Comparison of ENCODE assay signal across 9 mouse cellular contexts in the genomic region with DNA sequence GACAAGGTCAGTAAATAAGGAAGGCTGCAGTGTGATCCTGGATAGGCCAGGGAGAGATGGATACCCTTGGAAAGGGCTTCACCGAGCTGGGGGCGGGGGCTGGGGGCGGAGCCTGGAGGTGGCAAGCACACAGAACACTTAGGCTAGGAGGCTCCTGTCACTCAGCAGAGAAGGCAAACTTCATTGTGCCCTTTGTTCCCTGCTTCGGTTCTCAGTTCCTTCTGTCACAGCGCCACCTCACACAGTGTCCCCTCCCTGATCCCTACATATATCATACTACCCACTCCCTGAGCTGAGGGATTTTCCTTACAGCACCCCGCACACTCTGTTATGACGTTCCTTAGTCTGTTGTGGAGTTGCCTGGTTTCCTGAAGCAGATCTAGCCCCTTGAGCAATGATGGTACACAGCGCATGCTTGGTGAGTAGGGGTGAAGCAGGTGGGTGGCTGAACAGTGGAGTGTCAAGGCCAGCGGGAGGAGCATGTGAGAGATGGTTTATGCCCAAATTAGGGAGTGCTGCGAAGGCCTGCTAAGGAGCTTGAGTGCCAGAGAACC. TPM values are rescaled to one million over a fixed set of nuclear protein-coding genes. Genes with fewer than 3 reads are reported as not detected.
DNase-seq lines count a peak whose midpoint lies in the region; ATAC-seq and TF ChIP-seq lines count a peak whose summit lies in the region.
"Had no signal": no experiment of that assay in that cellular context is flagged by ENCODE, and none has a peak within 500 bp of the region (broad histone marks: within the 10 kb centered on the region; RNA-seq: fewer than 3 reads in every experiment).

No protein-coding gene starts in this region.

- DNase-seq in liver, embryonic 13.5 days: peak; percentile 38
- DNase-seq in liver, postnatal 0 days: no peak
- DNase-seq in forebrain, embryonic 10.5 days (ENCODE audit: extremely low spot score, low spot score): peak; percentile 39
- DNase-seq in heart, postnatal 10 days: peak; percentile 76 to 82
- peak; percentile 22 for DNase-seq in ovary, postnatal 14 days (ENCODE audit: low spot score)
- no peak for DNase-seq in spleen, postnatal 10 days (ENCODE audit: low spot score in 2 of 2)
- DNase-seq in layer of hippocampus, adult 18-20 months (ENCODE audit: low spot score in 2 of 2): no peak

- no peak overlapping the region for H3K27ac ChIP-seq in liver, embryonic 13.5 days
- H3K27ac ChIP-seq in liver, postnatal 0 days (ENCODE audit: low read depth): no peak overlapping the region
- peak overlapping the region; percentile 72 for H3K27ac ChIP-seq in forebrain, embryonic 10.5 days
- H3K27ac ChIP-seq in limb, embryonic 12.5 days: no peak overlapping the region

- intact Hi-C loops in heart, postnatal 10 days (cut with DNase I): loop anchor here (1.0 kb wide), 1 partner anchor 53 kb away; no protein-coding TSS in a partner anchor

- H3K36me3 ChIP-seq in liver, embryonic 13.5 days: no peaks in the 10 kb centered on the region
- H3K36me3 ChIP-seq in liver, postnatal 0 days (replicated peaks; ENCODE audit: insufficient read depth, low read length): no peaks in the 10 kb centered on the region
- H3K36me3 ChIP-seq in forebrain, embryonic 10.5 days (replicated peaks): no peaks in the 10 kb centered on the region
- no peaks in the 10 kb centered on the region for H3K36me3 ChIP-seq in limb, embryonic 12.5 days

- no peak for TF ChIP-seq CTCF in liver, postnatal 0 days (IDR thresholded peaks at IDR 0.05; ENCODE audit: low read depth)

- no peak overlapping the region for H3K9ac ChIP-seq in liver, embryonic 13.5 days
- no peak overlapping the region for H3K9ac ChIP-seq in liver, postnatal 0 days (replicated peaks)
- no peak overlapping the region for H3K9ac ChIP-seq in limb, embryonic 12.5 days (replicated peaks)

- no peaks in the 10 kb centered on the region for H3K9me3 ChIP-seq in liver, embryonic 13.5 days (replicated peaks)
- H3K9me3 ChIP-seq in liver, postnatal 0 days (ENCODE audit: low read length): no peaks in the 10 kb centered on the region
- H3K9me3 ChIP-seq in forebrain, embryonic 10.5 days: no peaks in the 10 kb centered on the region
- no peaks in the 10 kb centered on the region for H3K9me3 ChIP-seq in limb, embryonic 12.5 days

- TF ChIP-seq EP300 in liver, postnatal 0 days (IDR thresholded peaks at IDR 0.05; ENCODE audit: low read depth): no peak

- no peak overlapping the region for H3K4me2 ChIP-seq in liver, embryonic 13.5 days
- H3K4me2 ChIP-seq in liver, postnatal 0 days (ENCODE audit: low read depth, low read length): no peak overlapping the region
- no peak overlapping the region for H3K4me2 ChIP-seq in limb, embryonic 12.5 days

- no peaks in the 10 kb centered on the region for H3K27me3 ChIP-seq in liver, embryonic 13.5 days
- no peaks in the 10 kb centered on the region for H3K27me3 ChIP-seq in liver, postnatal 0 days (ENCODE audit: insufficient read depth, low read length)
- H3K27me3 ChIP-seq in forebrain, embryonic 10.5 days (ENCODE audit: poor library complexity, severe bottlenecking): peaks cover 10% of the 10 kb centered on the region
- no peaks in the 10 kb centered on the region for H3K27me3 ChIP-seq in limb, embryonic 12.5 days

- WGBS in liver, embryonic 13.5 days (ENCODE audit: insufficient replicate concordance): 57% methylated on average over 10 of the region's 10 CpGs
- WGBS in liver, postnatal 0 days (ENCODE audit: insufficient replicate concordance): 60% methylated on average over 10 of the region's 10 CpGs
- WGBS in forebrain, embryonic 10.5 days: 31% methylated on average over 10 of the region's 10 CpGs
- 36% methylated on average over 10 of the region's 10 CpGs for WGBS in limb, embryonic 12.5 days

- H3K4me1 ChIP-seq in liver, embryonic 13.5 days (replicated peaks): peaks cover 68% of the 10 kb centered on the region
- peaks cover 2% of the 10 kb centered on the region; the same call in 1 of the 2 replicates for H3K4me1 ChIP-seq in liver, postnatal 0 days (ENCODE audit: insufficient read depth)
- peaks cover 61% of the 10 kb centered on the region for H3K4me1 ChIP-seq in forebrain, embryonic 10.5 days
- peaks cover 12% of the 10 kb centered on the region; the same call in 1 of the 2 replicates for H3K4me1 ChIP-seq in limb, embryonic 12.5 days (replicated peaks)

- no peak overlapping the region for H3K4me3 ChIP-seq in liver, embryonic 13.5 days (replicated peaks)
- H3K4me3 ChIP-seq in liver, postnatal 0 days (ENCODE audit: low read depth, low read length): no peak overlapping the region
- no peak overlapping the region for H3K4me3 ChIP-seq in forebrain, embryonic 10.5 days
- no peak overlapping the region for H3K4me3 ChIP-seq in limb, embryonic 12.5 days (replicated peaks)

- no peak for ATAC-seq in liver, embryonic 13.5 days (ENCODE audit: low read depth)
- ATAC-seq in liver, postnatal 0 days: no peak
- peak; percentile 38; the same call in 1 of the 2 replicates for ATAC-seq in limb, embryonic 12.5 days (ENCODE audit: insufficient number of reproducible peaks, insufficient read depth, low FRiP score, low TSS enrichment, low read depth)

RNA-seq across cellular contexts. Expression of gene Gm8439, which starts 27.1 kb away (rescaled TPM):
- polyA plus RNA-seq in liver, embryonic 13.5 days (2015; fragmentation: Nextera tagmentation; extraction: Ambion mirVana): not detected in 2 replicates
- polyA plus RNA-seq in liver, postnatal 0 days (2015; fragmentation: Nextera tagmentation; extraction: Ambion mirVana): 0.30 and 0.40 TPM in 2 replicates
- polyA plus RNA-seq in forebrain, embryonic 10.5 days (2016; fragmentation: Nextera tagmentation; extraction: Ambion mirVana): not detected in 2 replicates
- not detected for total RNA-seq in heart, postnatal 10 days (2021)
- polyA plus RNA-seq in limb, embryonic 12.5 days (2016; fragmentation: Nextera tagmentation; extraction: Ambion mirVana): not detected in 2 replicates
- not detected for total RNA-seq in layer of hippocampus, adult 18-20 months (2021)
- total RNA-seq: neutrophil, adult 5-6 weeks had no signal

RNA-seq across cellular contexts. Expression of gene Ctps, which starts 45.5 kb away (rescaled TPM):
- polyA plus RNA-seq in liver, embryonic 13.5 days (2015; fragmentation: Nextera tagmentation; extraction: Ambion mirVana): 50.2 and 58.5 TPM in 2 replicates
- polyA plus RNA-seq in liver, postnatal 0 days (2015; fragmentation: Nextera tagmentation; extraction: Ambion mirVana): 13.8 and 14.5 TPM in 2 replicates
- polyA plus RNA-seq in forebrain, embryonic 10.5 days (2016; fragmentation: Nextera tagmentation; extraction: Ambion mirVana): 152 and 158 TPM in 2 replicates
- total RNA-seq in heart, postnatal 10 days (2021): 10 to 100 TPM; 44.2 to 66.0 TPM
- 110 and 112 TPM in 2 replicates for polyA plus RNA-seq in limb, embryonic 12.5 days (2016; fragmentation: Nextera tagmentation; extraction: Ambion mirVana)
- total RNA-seq in layer of hippocampus, adult 18-20 months (2021): 10 to 100 TPM; 33.4 to 34.1 TPM

RNA-seq across cellular contexts. Expression of gene Cited4, which starts 50.8 kb away (rescaled TPM):
- 124 and 128 TPM in 2 replicates for polyA plus RNA-seq in liver, embryonic 13.5 days (2015; fragmentation: Nextera tagmentation; extraction: Ambion mirVana)
- 21.2 and 22.9 TPM in 2 replicates for polyA plus RNA-seq in liver, postnatal 0 days (2015; fragmentation: Nextera tagmentation; extraction: Ambion mirVana)
- 13.8 and 14.3 TPM in 2 replicates for polyA plus RNA-seq in forebrain, embryonic 10.5 days (2016; fragmentation: Nextera tagmentation; extraction: Ambion mirVana)
- total RNA-seq in heart, postnatal 10 days (2021): 10 to 100 TPM; 76.0 to 81.5 TPM
- 6.0 and 6.8 TPM in 2 replicates for polyA plus RNA-seq in limb, embryonic 12.5 days (2016; fragmentation: Nextera tagmentation; extraction: Ambion mirVana)
- 1 to 10 TPM; 1.4 to 1.7 TPM for total RNA-seq in layer of hippocampus, adult 18-20 months (2021)
- total RNA-seq: neutrophil, adult 5-6 weeks had no signal

Comparison
In these comparisons a context has a peak if more than half of its experiments do, and no peak if none do; other contexts are left out.
1. DNase-seq: peak in liver, embryonic 13.5 days (single experiment), forebrain, embryonic 10.5 days (single experiment), heart, postnatal 10 days (2 of 2) and ovary, postnatal 14 days (single experiment); none in liver, postnatal 0 days (single experiment), spleen, postnatal 10 days (0 of 2) and layer of hippocampus, adult 18-20 months (0 of 2).